Mouse (Mus musculus) liver, postnatal 0 days (tissue): ENCODE results near the gene Smyd2.

ENCODE experiments used
- CTCF ChIP-seq: sonication (generic); IDR thresholded peaks from 2 replicates; pipeline ENCODE4 v1.5.1; 2016; ENCODE audit warnings: antibody characterized with exemption, low read depth
- EP300 ChIP-seq: IDR thresholded peaks from 2 replicates; pipeline ENCODE4 v1.6.1; 2016; ENCODE audit warnings: antibody characterized with exemption, low read depth, mild to moderate bottlenecking

GRCm38 (mm10) chr1:189887518-189887917 is 34.6 kb downstream of the Smyd2 start:
- TF ChIP-seq CTCF, result peak; percentile 94
- TF ChIP-seq EP300, result no peak
